Mouse (Mus musculus): ENCODE results near the gene Krtcap3.

DNA sequence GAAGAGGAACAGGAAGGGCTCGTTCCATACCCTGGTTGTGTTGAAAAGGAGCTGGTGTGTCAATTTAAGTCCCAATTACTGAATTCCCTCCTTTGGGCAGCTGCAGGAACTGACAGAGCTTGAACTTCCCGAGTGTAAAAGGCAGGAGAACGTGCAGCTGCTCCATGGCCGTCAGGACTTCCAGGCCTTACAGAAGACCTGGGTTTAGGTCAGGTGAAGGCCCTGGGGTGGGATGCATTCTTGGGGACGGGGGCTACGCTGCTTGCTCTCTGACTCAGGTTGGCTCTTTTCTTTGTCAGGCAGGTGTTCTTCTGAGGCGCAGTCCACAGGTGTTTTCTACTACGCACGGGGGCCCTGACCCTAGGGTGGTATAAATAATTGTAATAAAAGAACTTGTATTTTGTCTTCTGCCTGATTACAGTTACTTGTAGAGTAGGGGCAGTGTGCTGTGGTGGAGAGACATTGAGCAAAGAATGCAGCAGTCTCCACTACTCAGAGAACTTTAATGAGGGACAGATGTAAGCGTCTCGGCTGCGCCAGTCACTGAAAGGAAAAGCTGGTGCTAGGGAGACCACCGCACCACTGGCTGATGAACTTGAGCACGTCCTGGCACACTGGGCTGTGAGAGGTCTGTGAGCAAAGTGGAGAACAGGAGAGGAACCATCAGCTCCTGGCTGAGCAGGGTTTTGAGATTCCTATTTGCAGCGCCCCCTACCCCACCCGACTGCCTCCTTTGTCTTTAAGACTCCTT lies 1.5 kb downstream of the Krtcap3 start:
- TF ChIP-seq EP300 (IDR thresholded peaks at IDR 0.05) (no peak), CTCF (IDR thresholded peaks at IDR 0.05) (no peak)

All from lung, postnatal 0 days (tissue).